Mouse (Mus musculus) stomach, embryonic 14.5 days (tissue): Measurements from ENCODE around the gene Ncoa5. TPM values are rescaled to one million over a fixed set of nuclear protein-coding genes. Genes with fewer than 3 reads are reported as not detected.

Experiments
- ATAC-seq: fragments of 200-750 bp; cut with Nextera tagmentation; 2 replicates; pipeline ENCODE4 v1.8.0; 2017; ENCODE audit warnings: low read depth, moderate TSS enrichment; ENCODE audit not compliant: insufficient number of reproducible peaks, insufficient read depth, low FRiP score
- H3K27ac ChIP-seq: fragments of 300-500 bp; sonication (generic); 2 replicates; pipeline ENCODE4 v1.5.1; 2014; ENCODE audit warnings: mild to moderate bottlenecking, low read length, moderate library complexity, mixed read lengths
- H3K27me3 ChIP-seq: fragments of 300-500 bp; sonication (generic); 2 replicates; pipeline ENCODE4 v1.6.1; 2014; ENCODE audit warnings: low read length, control low read depth, mixed read lengths; ENCODE audit not compliant: control insufficient read depth, insufficient read depth
- H3K36me3 ChIP-seq: fragments of 300-500 bp; sonication (generic); 2 replicates; pipeline ENCODE4 v1.6.1; 2014; ENCODE audit warnings: mild to moderate bottlenecking, control low read depth, low read length, moderate library complexity, mixed read lengths; ENCODE audit not compliant: control insufficient read depth, insufficient read depth
- H3K4me1 ChIP-seq: fragments of 300-500 bp; sonication (generic); 2 replicates; pipeline ENCODE4 v1.6.1; 2014; ENCODE audit warnings: low read length, control low read depth, mixed read lengths; ENCODE audit not compliant: control insufficient read depth, insufficient read depth
- H3K4me2 ChIP-seq: fragments of 300-500 bp; sonication (generic); replicated peaks from 2 replicates; pipeline ENCODE4 v1.6.1; 2014; ENCODE audit warnings: low read depth, low read length, control low read depth
- H3K4me3 ChIP-seq: fragments of 300-500 bp; sonication (generic); 2 replicates; pipeline ENCODE4 v1.5.1; 2014; ENCODE audit warnings: low read depth, low read length, control low read depth
- H3K9ac ChIP-seq: fragments of 300-500 bp; sonication (generic); replicated peaks from 2 replicates; pipeline ENCODE4 v1.6.1; 2014; ENCODE audit warnings: low read depth, mild to moderate bottlenecking, control low read depth, low read length, moderate library complexity, mixed read lengths
- H3K9me3 ChIP-seq: fragments of 300-500 bp; sonication (generic); 2 replicates; pipeline ENCODE4 v1.6.1; 2016; ENCODE audit warnings: low read depth, low read length, control low read depth; ENCODE audit not compliant: control insufficient read depth
- WGBS: fragments of 180-500 bp; shearing (Covaris S2); extraction: QIAGEN DNeasy Blood & Tissue Kit; methylation state at CpG from one replicate; pipeline ENCODE4 v1.1.7; 2014; 5-methylcytosine and 5-hydroxymethylcytosine counted together
- polyA plus RNA-seq: library from polyadenylated mRNA; unstranded; fragments of >200 nt; fragmentation: Nextera tagmentation; extraction: Ambion mirVana; gene quantifications from 2 replicates; pipeline ENCODE4 v1.2.1, GENCODE M21; 2014

The Ncoa5 gene
- polyA plus RNA-seq, 1 experiment from 2014 or later: 53.8 TPM

- Histone ChIP-seq H3K36me3 (no peaks in the 10 kb centered on the region), H3K9me3 (no peaks in the 10 kb centered on the region), H3K4me1 (no peaks in the 10 kb centered on the region), H3K9ac (no peak overlapping the region), H3K4me2 (no peak overlapping the region), H3K4me3 (no peak overlapping the region), H3K27me3 (peaks cover 27% of the 10 kb centered on the region), H3K27ac (no peak overlapping the region)
- WGBS: 23% methylated on average over 9 of the region's 9 CpGs
- ATAC-seq: no peak
These were observed 38.7 kb upstream of the Ncoa5 start for GRCm38 (mm10) chr2:165073381-165073781.

- 0 out of 2 replicates have a peak, but pooled peaks cover 4% of the 10 kb centered on the region for H3K27me3 ChIP-seq
- no peaks in the 10 kb centered on the region for H3K9me3 ChIP-seq
- no peak overlapping the region for H3K27ac ChIP-seq
- no peaks in the 10 kb centered on the region for H3K4me1 ChIP-seq
- H3K4me3 ChIP-seq: no peak overlapping the region
- H3K9ac ChIP-seq: no peak overlapping the region
- WGBS: 22% methylated on average over 23 of the region's 23 CpGs
- no peaks in the 10 kb centered on the region for H3K36me3 ChIP-seq
- H3K4me2 ChIP-seq: peak overlapping the region; percentile 14; the same call in 1 of the 2 replicates
- ATAC-seq: no peak
These were observed 35.6 kb upstream of the Ncoa5 start for GRCm38 (mm10) chr2:165070096-165070816.

GRCm38 (mm10) chr2:165068806-165069205 is 34.1 kb upstream of the Ncoa5 start:
- Histone ChIP-seq H3K27ac (no peak overlapping the region), H3K4me1 (no peaks in the 10 kb centered on the region), H3K9me3 (no peaks in the 10 kb centered on the region), H3K4me3 (no peak overlapping the region), H3K4me2 (no peak overlapping the region), H3K9ac (no peak overlapping the region), H3K36me3 (no peaks in the 10 kb centered on the region), H3K27me3 (no peaks in the 10 kb centered on the region)
- 55% methylated on average over 2 of the region's 2 CpGs for WGBS
- ATAC-seq: no peak

GRCm38 (mm10) chr2:165064489-165064888 is 29.8 kb upstream of the Ncoa5 start:
- H3K27me3 ChIP-seq: no peaks in the 10 kb centered on the region
- H3K9ac ChIP-seq: no peak overlapping the region
- 0 out of 2 replicates have a peak, but pooled peaks cover 3% of the 10 kb centered on the region for H3K36me3 ChIP-seq
- no peak overlapping the region for H3K4me3 ChIP-seq
- H3K4me1 ChIP-seq: no peaks in the 10 kb centered on the region
- 40% methylated on average over 7 of the region's 7 CpGs for WGBS
- H3K27ac ChIP-seq: no peak overlapping the region
- H3K4me2 ChIP-seq: no peak overlapping the region
- ATAC-seq: no peak
- no peaks in the 10 kb centered on the region for H3K9me3 ChIP-seq

GRCm38 (mm10) chr2:165061638-165062433 is 27.2 kb upstream of the Ncoa5 start:
- Histone ChIP-seq H3K9ac (no peak overlapping the region), H3K4me2 (no peak overlapping the region), H3K27me3 (no peaks in the 10 kb centered on the region), H3K4me1 (no peaks in the 10 kb centered on the region), H3K4me3 (no peak overlapping the region), H3K27ac (no peak overlapping the region), H3K9me3 (no peaks in the 10 kb centered on the region), H3K36me3 (0 out of 2 replicates have a peak, but pooled peaks cover 3% of the 10 kb centered on the region)
- 53% methylated on average over 16 of the region's 16 CpGs for WGBS
- no peak for ATAC-seq

GRCm38 (mm10) chr2:165059961-165060360 is 25.3 kb upstream of the Ncoa5 start:
- no peaks in the 10 kb centered on the region for H3K9me3 ChIP-seq
- no peak overlapping the region for H3K4me3 ChIP-seq
- no peak for ATAC-seq
- H3K4me2 ChIP-seq: no peak overlapping the region
- H3K4me1 ChIP-seq: no peaks in the 10 kb centered on the region
- no peaks in the 10 kb centered on the region for H3K27me3 ChIP-seq
- 0 out of 2 replicates have a peak, but pooled peaks cover 3% of the 10 kb centered on the region for H3K36me3 ChIP-seq
- H3K9ac ChIP-seq: no peak overlapping the region
- H3K27ac ChIP-seq: no peak overlapping the region
- 92% methylated on average over 4 of the region's 4 CpGs for WGBS

- H3K4me2 ChIP-seq: peak overlapping the region; percentile 48
- no peak overlapping the region for H3K9ac ChIP-seq
- no peak for ATAC-seq
- no peaks in the 10 kb centered on the region for H3K36me3 ChIP-seq
- H3K4me3 ChIP-seq: no peak overlapping the region; the same call in 1 of the 2 replicates
- WGBS: 76% methylated on average over 14 of the region's 14 CpGs
- H3K27ac ChIP-seq: no peak overlapping the region
- H3K4me1 ChIP-seq: no peaks in the 10 kb centered on the region
- no peaks in the 10 kb centered on the region for H3K9me3 ChIP-seq
- no peaks in the 10 kb centered on the region for H3K27me3 ChIP-seq
These were observed 21.9 kb upstream of the Ncoa5 start for GRCm38 (mm10) chr2:165056377-165057085.

GRCm38 (mm10) chr2:165055905-165056304 is 21.2 kb upstream of the Ncoa5 start:
- Histone ChIP-seq H3K4me3 (peak overlapping the region; percentile 27), H3K27me3 (no peaks in the 10 kb centered on the region), H3K4me1 (no peaks in the 10 kb centered on the region), H3K9ac (no peak overlapping the region), H3K9me3 (no peaks in the 10 kb centered on the region), H3K36me3 (no peaks in the 10 kb centered on the region), H3K27ac (no peak overlapping the region), H3K4me2 (peak overlapping the region; percentile 48)
- 4% methylated on average over 7 of the region's 7 CpGs for WGBS
- peak; percentile 34; the same call in 1 of the 2 replicates for ATAC-seq
